Mouse (Mus musculus) liver, embryonic 13.5 days (tissue): ENCODE data around the gene Gmds. TPM values are rescaled to one million over a fixed set of nuclear protein-coding genes. Genes with fewer than 3 reads are reported as not detected.

ENCODE experiments used
- ATAC-seq: fragments of 200-750 bp; cut with Nextera tagmentation; 2 replicates; pipeline ENCODE4 v1.8.0; 2017; ENCODE audit warnings: low read depth, mild to moderate bottlenecking, moderate number of reproducible peaks, moderate library complexity
- DNase-seq: peaks from one replicate; pipeline ENCODE4 v3.0.0; 2022
- H3K27ac ChIP-seq: fragments of 300-500 bp; sonication (generic); 2 replicates; pipeline ENCODE4 v1.5.1; 2015; ENCODE audit warnings: moderate library complexity, mild to moderate bottlenecking, inconsistent platforms
- H3K27me3 ChIP-seq: fragments of 300-500 bp; sonication (generic); 2 replicates; pipeline ENCODE4 v1.6.1; 2015; ENCODE audit warnings: mild to moderate bottlenecking, inconsistent platforms
- H3K36me3 ChIP-seq: fragments of 300-500 bp; sonication (generic); 2 replicates; pipeline ENCODE4 v1.6.1; 2015; ENCODE audit warnings: mild to moderate bottlenecking, inconsistent platforms
- H3K4me1 ChIP-seq: fragments of 300-500 bp; sonication (generic); replicated peaks from 2 replicates; pipeline ENCODE4 v1.6.1; 2015; ENCODE audit warnings: inconsistent platforms
- H3K4me2 ChIP-seq: fragments of 300-500 bp; sonication (generic); 2 replicates; pipeline ENCODE4 v1.6.1; 2015; ENCODE audit warnings: inconsistent platforms, mild to moderate bottlenecking, moderate library complexity
- H3K4me3 ChIP-seq: fragments of 300-500 bp; sonication (generic); replicated peaks from 2 replicates; pipeline ENCODE4 v1.5.1; 2015; ENCODE audit warnings: mild to moderate bottlenecking, inconsistent platforms
- H3K9ac ChIP-seq: fragments of 300-500 bp; sonication (generic); 2 replicates; pipeline ENCODE4 v1.6.1; 2015; ENCODE audit warnings: mild to moderate bottlenecking, inconsistent platforms
- H3K9me3 ChIP-seq: fragments of 300-500 bp; sonication (generic); replicated peaks from 2 replicates; pipeline ENCODE4 v1.6.1; 2016; ENCODE audit warnings: inconsistent platforms
- WGBS: fragments of 180-500 bp; shearing (Covaris S2); methylation state at CpG from one replicate; pipeline ENCODE4 v1.1.7; 2015; ENCODE audit not compliant: insufficient replicate concordance; 5-methylcytosine and 5-hydroxymethylcytosine counted together
- polyA plus RNA-seq: library from polyadenylated mRNA; unstranded; fragments of >200 nt; fragmentation: Nextera tagmentation; extraction: Ambion mirVana; gene quantifications from 2 replicates; pipeline ENCODE4 v1.2.1, GENCODE M21; 2015

Gmds gene
- polyA plus RNA-seq, 1 experiment from 2014 or later, result 9.1 TPM

DNA sequence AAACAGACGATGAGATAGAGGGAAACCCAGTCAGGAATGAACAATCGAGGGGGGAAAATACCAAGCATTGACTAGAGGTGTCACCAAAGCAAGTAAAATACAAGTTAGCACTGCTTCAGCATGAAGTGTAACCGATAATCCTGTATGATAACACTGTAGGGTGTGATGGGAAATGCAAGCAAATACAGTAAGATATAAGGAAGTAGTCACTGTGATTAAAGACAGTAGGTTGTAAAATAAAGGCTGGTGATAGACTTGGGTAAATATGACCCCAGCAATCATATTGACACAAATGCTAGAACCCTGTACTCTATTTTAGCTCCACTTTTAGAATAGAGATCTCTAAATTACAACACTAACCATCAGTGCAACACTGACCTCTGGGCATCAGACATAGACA lies 21.2 kb downstream of the Gmds start:
- DNase-seq (no peak), ATAC-seq (no peak)
- Histone ChIP-seq H3K27me3 (no peaks in the 10 kb centered on the region), H3K4me1 (no peaks in the 10 kb centered on the region; the same call in 1 of the 2 replicates), H3K4me2 (no peak overlapping the region), H3K36me3 (no peaks in the 10 kb centered on the region), H3K4me3 (no peak overlapping the region), H3K9ac (no peak overlapping the region), H3K27ac (no peak overlapping the region), H3K9me3 (no peaks in the 10 kb centered on the region)
- 64% methylated on average over 3 of the region's 3 CpGs for WGBS

DNA sequence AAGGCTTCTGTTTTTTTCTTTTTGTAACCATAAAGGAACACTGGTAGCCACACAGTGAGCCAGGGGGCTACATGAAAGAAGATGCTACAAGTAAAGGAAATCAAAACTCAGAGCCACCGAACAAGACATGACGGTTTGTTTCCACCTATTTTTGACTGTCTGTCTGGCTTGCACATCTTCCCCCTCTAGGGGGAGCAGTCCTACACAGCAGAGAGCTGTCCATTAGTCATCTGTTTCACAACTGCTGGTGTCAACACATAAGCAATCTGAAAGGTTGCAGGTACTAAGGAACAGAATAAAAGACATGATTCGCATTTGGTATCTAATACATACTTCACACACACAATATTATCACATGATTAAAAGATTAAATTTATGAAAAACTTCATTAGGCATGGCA lies 25.9 kb downstream of the Gmds start:
- Histone ChIP-seq H3K4me1 (no peaks in the 10 kb centered on the region), H3K9me3 (no peaks in the 10 kb centered on the region), H3K9ac (no peak overlapping the region), H3K4me2 (no peak overlapping the region), H3K27me3 (no peaks in the 10 kb centered on the region), H3K4me3 (no peak overlapping the region), H3K27ac (no peak overlapping the region), H3K36me3 (no peaks in the 10 kb centered on the region)
- peak; percentile 19 for DNase-seq
- ATAC-seq, result no peak
- 44% methylated on average over 3 of the region's 3 CpGs for WGBS

DNA sequence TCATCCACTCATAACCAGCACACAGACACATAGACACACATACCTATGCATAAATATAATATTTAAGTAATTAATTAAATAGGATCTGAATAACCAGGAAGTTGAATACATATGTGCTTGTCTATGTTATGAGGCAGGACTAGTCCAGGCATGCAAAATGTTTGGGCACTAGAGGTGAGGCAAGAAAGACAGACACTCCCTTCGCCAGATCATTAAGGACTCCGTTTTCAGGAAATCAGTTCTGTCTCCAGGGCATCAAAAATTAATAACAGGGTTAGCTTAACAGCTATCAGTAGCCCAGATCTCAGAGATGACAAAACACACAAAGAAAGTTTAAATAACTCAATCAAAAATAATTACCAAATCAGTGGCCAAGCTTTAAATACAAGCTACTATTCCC lies 27.1 kb downstream of the Gmds start:
- no peak for DNase-seq
- ATAC-seq, result no peak
- H3K27me3 ChIP-seq, result no peaks in the 10 kb centered on the region

DNA sequence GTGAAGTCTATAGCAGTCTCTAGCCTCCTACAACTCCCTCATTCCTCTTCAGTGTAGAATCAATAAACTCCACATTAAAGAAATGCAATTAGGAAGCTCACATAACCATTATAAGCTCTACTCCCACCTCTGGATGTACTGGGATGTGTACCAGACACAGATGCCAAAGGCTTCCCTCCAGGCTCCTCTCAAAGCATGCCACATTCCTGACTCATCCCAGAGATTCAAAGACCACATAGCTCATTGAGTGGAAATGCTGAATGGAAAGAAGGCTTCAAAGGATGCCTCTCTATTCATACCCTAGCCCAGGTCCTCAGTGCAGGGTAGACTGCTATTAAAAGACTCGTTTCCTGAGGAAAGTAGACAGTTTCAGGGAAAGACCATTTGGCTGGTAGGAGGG lies 40.1 kb downstream of the Gmds start:
- no peak for ATAC-seq
- WGBS, result 33% methylated on average over 1 of the region's 1 CpGs
- no peak overlapping the region for H3K9ac ChIP-seq

More for the DNA sequence above, 27.1 kb downstream of the Gmds start:
- Histone ChIP-seq H3K27ac (no peak overlapping the region), H3K9ac (no peak overlapping the region), H3K4me3 (no peak overlapping the region), H3K9me3 (no peaks in the 10 kb centered on the region), H3K4me2 (no peak overlapping the region), H3K4me1 (no peaks in the 10 kb centered on the region), H3K36me3 (no peaks in the 10 kb centered on the region)
- 80% methylated on average over 2 of the region's 2 CpGs for WGBS

DNA sequence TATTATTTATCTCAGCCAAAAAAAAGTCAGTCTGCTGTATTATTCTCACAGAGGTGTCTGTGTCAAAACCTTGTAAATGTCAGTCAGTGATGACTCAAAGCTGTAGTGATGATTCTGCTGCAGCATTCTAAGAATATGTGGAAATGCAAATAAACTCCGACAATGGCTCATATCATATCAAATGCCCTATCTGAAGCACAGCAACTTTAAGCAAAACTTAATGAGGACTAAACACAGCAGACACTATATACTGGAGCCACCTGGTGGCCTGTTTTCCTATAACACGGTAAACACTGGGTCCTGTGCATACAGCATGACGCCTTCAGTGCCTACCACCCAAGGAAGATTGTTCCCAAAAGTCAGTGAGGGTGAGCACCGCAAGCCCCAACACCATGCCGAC lies 41.1 kb downstream of the Gmds start:
- H3K9me3 ChIP-seq, result no peaks in the 10 kb centered on the region
- H3K27ac ChIP-seq, result no peak overlapping the region
- no peaks in the 10 kb centered on the region for H3K27me3 ChIP-seq
- ATAC-seq (no peak), DNase-seq (no peak)
- H3K4me3 ChIP-seq, result no peak overlapping the region
- no peaks in the 10 kb centered on the region for H3K4me1 ChIP-seq
- no peaks in the 10 kb centered on the region for H3K36me3 ChIP-seq
- no peak overlapping the region for H3K4me2 ChIP-seq
- 35% methylated on average over 5 of the region's 5 CpGs for WGBS
- no peak overlapping the region for H3K9ac ChIP-seq

More for the DNA sequence above, 40.1 kb downstream of the Gmds start:
- Histone ChIP-seq H3K27me3 (no peaks in the 10 kb centered on the region), H3K4me2 (no peak overlapping the region), H3K27ac (no peak overlapping the region), H3K4me3 (no peak overlapping the region), H3K4me1 (no peaks in the 10 kb centered on the region), H3K9me3 (no peaks in the 10 kb centered on the region), H3K36me3 (no peaks in the 10 kb centered on the region)
- DNase-seq, result no peak

DNA sequence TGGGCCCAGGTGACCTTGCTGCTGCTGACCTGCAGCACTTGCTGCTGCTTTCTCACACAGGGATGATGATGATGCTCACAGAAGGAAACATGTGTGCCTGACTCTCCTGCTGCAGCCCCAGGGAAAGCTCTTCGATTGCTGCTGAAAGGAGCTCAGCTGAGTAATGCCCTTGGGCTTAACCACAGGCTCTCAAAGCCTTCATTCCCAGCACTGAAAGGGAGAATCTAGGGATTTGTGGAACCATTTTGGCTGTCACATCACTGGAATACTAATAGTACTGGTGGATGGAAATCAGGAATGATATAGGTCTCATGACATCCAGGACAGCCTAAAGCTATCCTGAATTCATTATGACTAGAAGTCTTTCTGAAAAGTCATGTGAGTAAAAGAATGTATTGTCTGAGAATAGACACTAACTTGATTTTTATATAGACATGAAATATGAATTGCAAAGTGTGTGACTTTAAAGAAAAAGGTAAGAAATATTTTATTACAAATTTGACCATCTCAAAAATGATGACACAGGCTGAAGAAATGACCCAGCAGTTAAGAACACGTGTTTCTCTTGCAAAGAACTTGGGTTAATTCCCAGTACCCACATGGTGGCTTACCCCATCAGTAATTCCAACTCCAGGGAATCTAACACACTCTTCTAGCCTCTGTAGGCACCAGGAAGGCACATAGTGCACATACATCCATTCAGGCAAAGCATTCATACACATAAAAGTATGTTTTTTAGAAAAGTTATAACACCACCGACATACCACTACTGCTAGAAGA lies 43.9 kb downstream of the Gmds start:
- WGBS, result 63% methylated on average over 3 of the region's 3 CpGs
- Histone ChIP-seq H3K27me3 (no peaks in the 10 kb centered on the region), H3K36me3 (no peaks in the 10 kb centered on the region), H3K27ac (no peak overlapping the region), H3K9me3 (no peaks in the 10 kb centered on the region), H3K4me2 (no peak overlapping the region), H3K4me1 (no peaks in the 10 kb centered on the region), H3K4me3 (no peak overlapping the region), H3K9ac (no peak overlapping the region)
- DNase-seq, result no peak
- ATAC-seq, result no peak

DNA sequence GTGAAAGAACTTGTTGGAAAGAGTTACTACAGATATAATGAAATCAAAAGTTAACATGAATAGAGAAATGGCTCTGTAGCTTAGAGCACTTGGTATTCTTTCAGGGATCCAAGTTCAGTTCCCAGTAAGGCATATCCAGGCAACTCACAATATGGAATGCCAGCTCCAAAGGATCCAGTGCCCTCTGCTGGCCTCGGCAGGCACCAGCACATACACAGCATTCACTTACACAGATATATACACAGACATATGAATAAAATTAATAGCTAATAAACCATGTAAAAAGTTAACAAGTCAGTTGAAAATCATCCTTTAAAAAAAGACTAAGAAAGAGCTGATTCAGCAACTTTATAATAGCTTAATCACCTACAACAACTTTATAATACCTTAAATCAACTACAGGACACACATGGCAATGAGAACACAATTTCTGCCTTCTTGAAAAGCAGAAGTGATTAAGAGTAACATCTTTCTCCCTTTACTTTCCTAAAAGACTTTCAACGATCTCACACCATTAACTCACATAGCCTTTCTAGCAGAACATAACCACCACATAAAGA lies 65.5 kb downstream of the Gmds start:
- Histone ChIP-seq H3K4me2 (no peak overlapping the region), H3K9ac (no peak overlapping the region), H3K27ac (no peak overlapping the region), H3K4me3 (no peak overlapping the region), H3K36me3 (no peaks in the 10 kb centered on the region), H3K4me1 (no peaks in the 10 kb centered on the region), H3K9me3 (no peaks in the 10 kb centered on the region), H3K27me3 (no peaks in the 10 kb centered on the region)
- DNase-seq (no peak), ATAC-seq (no peak)
- WGBS, result 61% methylated on average over 2 of the region's 2 CpGs

DNA sequence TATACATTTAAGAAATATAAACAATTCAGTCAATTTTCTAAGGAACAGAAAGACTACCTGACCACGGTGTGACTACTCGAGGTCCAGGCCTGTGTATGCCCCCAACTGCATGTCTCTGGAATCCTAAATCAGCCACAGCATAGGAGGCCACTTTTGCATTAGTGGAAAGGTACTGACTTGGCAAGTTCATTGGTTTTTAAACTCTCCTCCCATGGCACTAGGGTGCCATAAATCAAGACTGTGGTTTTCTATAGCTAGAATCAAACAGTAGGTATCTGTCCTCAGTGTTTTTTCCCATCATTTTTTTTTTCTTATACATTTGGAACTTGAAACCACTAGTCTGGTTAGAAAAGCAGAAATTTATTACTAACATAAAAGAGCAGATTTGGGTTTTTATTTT lies 68.8 kb downstream of the Gmds start:
- ATAC-seq (no peak), DNase-seq (no peak)
- Histone ChIP-seq H3K36me3 (no peaks in the 10 kb centered on the region), H3K27me3 (no peaks in the 10 kb centered on the region), H3K27ac (no peak overlapping the region), H3K9me3 (no peaks in the 10 kb centered on the region), H3K4me2 (no peak overlapping the region), H3K9ac (no peak overlapping the region), H3K4me3 (no peak overlapping the region), H3K4me1 (no peaks in the 10 kb centered on the region)
- whole genome bisulfite sequencing, result 53% methylated on average over 2 of the region's 2 CpGs

DNA sequence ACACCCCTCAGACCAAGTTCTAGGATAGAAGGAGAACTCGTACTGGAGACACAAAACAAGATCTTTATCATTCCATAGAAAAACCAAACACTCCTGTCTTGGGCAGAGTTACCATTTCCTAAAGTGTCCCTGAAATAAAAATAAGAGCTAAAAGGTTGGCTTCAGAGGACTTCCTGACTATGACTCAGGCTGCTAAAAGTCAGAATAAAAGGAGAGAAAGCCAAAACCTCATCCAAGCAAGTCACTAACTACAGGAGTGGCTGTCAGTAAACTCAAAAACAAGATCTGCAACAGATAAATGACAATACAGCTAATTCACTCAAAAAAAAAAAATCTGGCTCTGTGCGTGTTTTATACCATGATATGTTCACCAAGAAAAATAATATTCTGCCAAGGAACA lies 69.3 kb downstream of the Gmds start:
- ATAC-seq (no peak), DNase-seq (no peak)
- Histone ChIP-seq H3K27ac (no peak overlapping the region), H3K36me3 (no peaks in the 10 kb centered on the region), H3K4me3 (no peak overlapping the region), H3K9ac (no peak overlapping the region), H3K9me3 (no peaks in the 10 kb centered on the region), H3K4me2 (no peak overlapping the region), H3K27me3 (no peaks in the 10 kb centered on the region), H3K4me1 (no peaks in the 10 kb centered on the region)
- WGBS, result 50% methylated on average over 2 of the region's 2 CpGs

DNA sequence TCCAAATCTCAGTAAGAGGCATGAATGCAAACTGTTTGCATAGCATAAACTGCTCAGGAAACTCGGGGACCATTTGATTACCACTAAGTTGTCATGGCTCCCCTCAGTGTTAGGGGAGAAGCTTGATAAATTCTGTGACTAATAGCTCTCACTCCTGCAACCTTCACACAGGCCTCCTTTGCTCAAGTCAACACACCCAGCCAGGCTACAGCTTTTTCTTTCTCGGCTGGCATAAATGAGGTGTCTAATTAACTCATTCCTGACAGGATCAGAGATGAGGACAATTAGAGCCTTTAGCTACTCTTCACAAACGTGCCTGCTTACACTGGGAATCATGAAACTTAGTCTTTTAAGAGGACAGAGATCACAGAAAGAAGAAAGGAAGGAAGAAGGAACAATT lies 70.3 kb downstream of the Gmds start:
- WGBS, result 35% methylated on average over 3 of the region's 3 CpGs

DNA sequence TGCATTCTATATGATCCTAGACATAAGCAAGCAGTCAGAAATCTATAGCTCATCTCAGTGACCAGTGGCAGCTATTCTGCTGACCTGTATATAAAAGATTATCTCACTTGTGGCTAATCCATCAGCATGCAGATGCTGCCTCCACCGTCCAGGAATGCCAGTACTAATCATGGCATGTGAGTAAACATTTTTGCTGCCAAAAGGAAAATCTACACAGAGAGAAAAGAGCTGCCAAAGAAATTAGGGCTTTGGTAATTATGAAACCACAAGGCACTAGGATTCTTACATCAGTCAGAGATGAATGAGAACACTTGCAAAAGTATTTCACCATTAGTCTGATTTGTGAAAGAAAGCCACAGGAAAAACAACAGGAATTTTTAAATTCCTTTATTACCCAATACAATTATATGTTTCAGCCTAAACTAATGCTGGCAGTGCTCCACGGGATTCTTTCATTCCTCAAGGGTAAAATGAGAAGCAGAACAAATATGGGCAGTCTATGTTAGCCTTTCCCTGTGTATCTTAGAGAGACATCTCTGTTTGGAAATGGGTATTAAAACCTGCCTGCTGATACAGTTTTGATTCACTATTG lies 71.3 kb downstream of the Gmds start:
- Histone ChIP-seq H3K27ac (no peak overlapping the region), H3K9me3 (no peaks in the 10 kb centered on the region), H3K36me3 (no peaks in the 10 kb centered on the region), H3K4me2 (no peak overlapping the region), H3K27me3 (no peaks in the 10 kb centered on the region), H3K4me1 (no peaks in the 10 kb centered on the region), H3K9ac (no peak overlapping the region), H3K4me3 (no peak overlapping the region)
- no peak for ATAC-seq
- no peak for DNase-seq
- WGBS, result 41% methylated on average over 2 of the region's 2 CpGs

More for the DNA sequence above, 70.3 kb downstream of the Gmds start:
- no peaks in the 10 kb centered on the region for H3K27me3 ChIP-seq
- no peaks in the 10 kb centered on the region for H3K9me3 ChIP-seq
- DNase-seq (no peak), ATAC-seq (no peak)
- H3K4me3 ChIP-seq, result no peak overlapping the region
- no peak overlapping the region for H3K9ac ChIP-seq
- no peaks in the 10 kb centered on the region for H3K36me3 ChIP-seq
- no peaks in the 10 kb centered on the region for H3K4me1 ChIP-seq
- H3K27ac ChIP-seq, result no peak overlapping the region
- no peak overlapping the region for H3K4me2 ChIP-seq

DNA sequence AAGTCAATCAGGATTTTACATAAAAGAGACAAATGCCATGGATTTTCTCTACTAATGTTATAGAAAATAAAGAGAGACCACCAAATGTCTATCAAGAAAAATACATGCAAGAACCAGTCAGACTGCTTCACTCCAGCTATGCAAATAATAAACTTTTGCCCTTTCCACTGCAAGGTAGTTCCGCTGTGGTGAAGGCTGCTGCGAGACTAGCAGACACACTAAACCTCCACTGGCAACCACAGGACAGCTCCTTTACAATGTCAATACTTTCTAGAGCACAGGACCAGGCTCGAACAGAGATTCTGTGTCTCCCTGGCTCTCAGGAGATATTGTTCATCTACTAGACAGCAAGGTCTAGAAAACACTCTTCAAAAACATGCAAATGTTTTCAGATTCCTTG lies 71.8 kb downstream of the Gmds start:
- Histone ChIP-seq H3K9me3 (no peaks in the 10 kb centered on the region), H3K9ac (no peak overlapping the region), H3K4me3 (no peak overlapping the region), H3K4me1 (no peaks in the 10 kb centered on the region), H3K4me2 (no peak overlapping the region), H3K27ac (no peak overlapping the region), H3K27me3 (no peaks in the 10 kb centered on the region), H3K36me3 (no peaks in the 10 kb centered on the region)
- no peak for DNase-seq
- WGBS, result 67% methylated on average over 3 of the region's 3 CpGs
- ATAC-seq, result no peak
